Mouse (Mus musculus): ENCODE data around the gene Gm16513.
"Not testable (repeated sequence)": the region's sequence is repeated elsewhere in the genome, so short reads cannot be mapped to it uniquely, and the experiment has no call there.

GRCm38 (mm10) chr5:95182324-95182723 lies at the start of gene Gm16513:
- TF ChIP-seq CTCF (conservative IDR thresholded peaks at IDR 0.05; ENCODE audit: low read length); POU5F1 (IDR thresholded peaks at IDR 0.05; ENCODE audit: borderline replicate concordance, low read length); NANOG (IDR thresholded peaks at IDR 0.05; ENCODE audit: borderline replicate concordance, low read length): not testable (repeated sequence)

All from E14TG2a.4 (cell line).